Mouse (Mus musculus) CH12.LX (cell line): ENCODE results near the gene Kctd5. TPM values are rescaled to one million over a fixed set of nuclear protein-coding genes. Genes with fewer than 3 reads are reported as not detected.

Source experiments
- DNase-seq: peaks from one replicate; pipeline ENCODE4 v3.0.0-alpha.2; 2013; ENCODE audit errors: extremely low read depth
- H3K27ac ChIP-seq: 2 replicates; pipeline ENCODE4 v1.5.1; 2012; ENCODE audit warnings: low read depth, mild to moderate bottlenecking, control low read depth, moderate library complexity; ENCODE audit not compliant: insufficient read depth
- H3K27me3 ChIP-seq: replicated peaks from 2 replicates; pipeline ENCODE3; 2012; ENCODE audit warnings: inconsistent platforms
- H3K36me3 ChIP-seq, 2 experiments: replicated peaks in 1 of 2; 2 replicates each; pipeline versions ENCODE3 to v1.6.1; 2012; ENCODE audit warnings: inconsistent platforms in 1 of 2, low read length in 1 of 2, mild to moderate bottlenecking in 1 of 2, mixed read lengths in 1 of 2, moderate library complexity in 1 of 2; ENCODE audit not compliant: control insufficient read depth in 1 of 2, insufficient read depth in 1 of 2
- H3K4me1 ChIP-seq, 2 experiments: 2 replicates each; pipeline ENCODE4 v1.6.1; 2012; ENCODE audit warnings: inconsistent platforms in 1 of 2, moderate library complexity in 1 of 2; ENCODE audit not compliant: insufficient read depth in 2 of 2, control insufficient read depth in 1 of 2
- H3K4me2 ChIP-seq: 2 replicates; pipeline ENCODE4 v1.6.1; 2012; ENCODE audit warnings: low read depth, mild to moderate bottlenecking, control low read depth; ENCODE audit not compliant: poor library complexity, insufficient read depth, severe bottlenecking
- H3K4me3 ChIP-seq, 3 experiments: fragments of 150-350 bp in 1 of 3; sonication (generic) in 1 of 3; replicated peaks in 1 of 3; 2 replicates each; pipeline versions ENCODE3 to v1.5.1; 2011 to 2012; ENCODE audit warnings: low read depth in 2 of 3, low read length in 2 of 3, mild to moderate bottlenecking in 2 of 3, moderate library complexity in 2 of 3, control low read depth in 1 of 3, improper control_type of control experiment in 1 of 3, inconsistent platforms in 1 of 3, mixed read lengths in 1 of 3; ENCODE audit not compliant: poor library complexity in 1 of 3
- H3K79me2 ChIP-seq: replicated peaks from 2 replicates; pipeline ENCODE4 v1.6.1; 2012; ENCODE audit warnings: mild to moderate bottlenecking, moderate library complexity; ENCODE audit not compliant: control insufficient read depth, poor library complexity, insufficient read depth, severe bottlenecking; ENCODE audit errors: extremely low read depth
- H3K9ac ChIP-seq: 2 replicates; pipeline ENCODE4 v1.6.1; 2012; ENCODE audit warnings: low read depth, mild to moderate bottlenecking, control low read depth, moderate library complexity; ENCODE audit not compliant: insufficient read depth
- H3K9me3 ChIP-seq: replicated peaks from 2 replicates; pipeline ENCODE3; 2012; ENCODE audit warnings: low read length, inconsistent platforms, mixed read lengths
- CHD1 ChIP-seq: IDR thresholded peaks from 2 replicates; pipeline ENCODE4 v1.6.1; 2012; ENCODE audit warnings: low read depth, low read length, improper control_type of control experiment, inconsistent platforms
- CTCF ChIP-seq, 2 experiments: IDR thresholded peaks in 1 of 2; conservative IDR thresholded peaks in 1 of 2; 2 replicates each; pipeline ENCODE4 v1.5.1; 2011 to 2012; ENCODE audit warnings: low read depth in 2 of 2, low read length in 2 of 2, improper control_type of control experiment in 1 of 2, inconsistent platforms in 1 of 2, mild to moderate bottlenecking in 1 of 2, moderate library complexity in 1 of 2
- ELF1 ChIP-seq: IDR thresholded peaks from 2 replicates; pipeline ENCODE4 v1.6.1; 2014; ENCODE audit warnings: low read depth, mild to moderate bottlenecking, inconsistent platforms, low read length, improper control_type of control experiment
- GABPA ChIP-seq: IDR thresholded peaks from 2 replicates; pipeline ENCODE4 v1.6.1; 2012; ENCODE audit warnings: low read depth, low read length, improper control_type of control experiment, inconsistent platforms; ENCODE audit not compliant: insufficient replicate concordance
- IRF4 ChIP-seq: IDR thresholded peaks from 2 replicates; pipeline ENCODE4 v1.6.1; 2014; ENCODE audit warnings: low read depth, mild to moderate bottlenecking, inconsistent platforms, low read length, improper control_type of control experiment
- JUND ChIP-seq: conservative IDR thresholded peaks from 2 replicates; pipeline ENCODE4 v1.6.1; 2011; ENCODE audit warnings: low read depth, low read length, improper control_type of control experiment
- KAT2A ChIP-seq: IDR thresholded peaks from 2 replicates; pipeline ENCODE4 v1.6.1; 2012; ENCODE audit warnings: low read length, improper control_type of control experiment, inconsistent platforms; ENCODE audit not compliant: insufficient replicate concordance
- MAX ChIP-seq: IDR thresholded peaks from 2 replicates; pipeline ENCODE4 v1.6.1; 2011; ENCODE audit warnings: low read length, improper control_type of control experiment
- MAZ ChIP-seq: IDR thresholded peaks from 2 replicates; pipeline ENCODE4 v1.6.1; 2012; ENCODE audit warnings: low read depth, mild to moderate bottlenecking, inconsistent platforms, low read length, improper control_type of control experiment, moderate library complexity
- MXI1 ChIP-seq: IDR thresholded peaks from 2 replicates; pipeline ENCODE4 v1.6.1; 2011; ENCODE audit warnings: mild to moderate bottlenecking, low read depth, low read length, improper control_type of control experiment
- NRF1 ChIP-seq: IDR thresholded peaks from 2 replicates; pipeline ENCODE4 v1.6.1; 2014; ENCODE audit warnings: low read depth, mild to moderate bottlenecking, inconsistent platforms, low read length, improper control_type of control experiment, moderate library complexity
- RCOR1 ChIP-seq: conservative IDR thresholded peaks from 2 replicates; pipeline ENCODE4 v1.6.1; 2012; ENCODE audit warnings: low read depth, mild to moderate bottlenecking, inconsistent platforms, low read length, improper control_type of control experiment
- SIN3A ChIP-seq: IDR thresholded peaks from 2 replicates; pipeline ENCODE4 v1.6.1; 2012; ENCODE audit warnings: low read length, improper control_type of control experiment, inconsistent platforms
- SMC3 ChIP-seq: IDR thresholded peaks from 2 replicates; pipeline ENCODE4 v1.6.1; 2011; ENCODE audit warnings: low read depth, low read length, improper control_type of control experiment
- TBP ChIP-seq: conservative IDR thresholded peaks from 2 replicates; pipeline ENCODE4 v1.6.1; 2011; ENCODE audit warnings: low read depth, low read length, improper control_type of control experiment
- TCF12 ChIP-seq: IDR thresholded peaks from 2 replicates; pipeline ENCODE4 v1.6.1; 2014; ENCODE audit warnings: low read depth, mild to moderate bottlenecking, inconsistent platforms, low read length, improper control_type of control experiment
- UBTF ChIP-seq: IDR thresholded peaks from 2 replicates; pipeline ENCODE4 v1.6.1; 2012; ENCODE audit warnings: low read depth, mild to moderate bottlenecking, inconsistent platforms, low read length, improper control_type of control experiment, moderate library complexity
- USF1 ChIP-seq: IDR thresholded peaks from 2 replicates; pipeline ENCODE4 v1.6.1; 2014; ENCODE audit warnings: low read depth, mild to moderate bottlenecking, inconsistent platforms, low read length, improper control_type of control experiment
- USF2 ChIP-seq: conservative IDR thresholded peaks from 2 replicates; pipeline ENCODE4 v1.6.1; 2011; ENCODE audit warnings: low read depth, low read length, improper control_type of control experiment
- ZC3H11A ChIP-seq: IDR thresholded peaks from 2 replicates; pipeline ENCODE4 v1.6.1; 2012; ENCODE audit warnings: low read depth, mild to moderate bottlenecking, inconsistent platforms, low read length, improper control_type of control experiment
- ZNF384 ChIP-seq: IDR thresholded peaks from 2 replicates; pipeline ENCODE4 v1.6.1; 2012; ENCODE audit warnings: low read depth, low read length, improper control_type of control experiment, inconsistent platforms
- dilution Hi-C: fragments of 300-500 bp; cut with MboI; formaldehyde crosslinking; loops from 2 replicates; pipeline ENCODE4 v1.14.3; 2020; ENCODE audit warnings: low sequenced_read_pairs; ENCODE audit not compliant: extremely low pct_unique_long_range_greater_than_20kb, extremely low pct_ligation_motif_present
- in situ Hi-C: fragments of 300-500 bp; cut with MboI; formaldehyde crosslinking; loops from 3 replicates; pipeline ENCODE4 v1.14.3; 2019; ENCODE audit warnings: low sequenced_read_pairs, low pct_ligation_motif_present, low pct_unique_long_range_greater_than_20kb, mixed read lengths
- polyA plus RNA-seq: library from polyadenylated mRNA; unstranded; fragments of >175 nt; gene quantifications from 2 replicates; pipeline ENCODE4 v1.2.1, GENCODE M21; 2012; ENCODE audit warnings: low read depth; ENCODE audit not compliant: insufficient read length
- total RNA-seq, 2 experiments: library from RNA; depleted of rRNA; stranded (reverse); fragments of 300-350 nt in 1 of 2; fragments of >200 nt in 1 of 2; gene quantifications; 2 replicates each; pipeline ENCODE4 v1.2.3; 2012 to 2014

The Kctd5 gene
- total and polyA plus RNA-seq, 3 experiments: 30.1 to 51.1 (median 44.3) TPM

DNA sequence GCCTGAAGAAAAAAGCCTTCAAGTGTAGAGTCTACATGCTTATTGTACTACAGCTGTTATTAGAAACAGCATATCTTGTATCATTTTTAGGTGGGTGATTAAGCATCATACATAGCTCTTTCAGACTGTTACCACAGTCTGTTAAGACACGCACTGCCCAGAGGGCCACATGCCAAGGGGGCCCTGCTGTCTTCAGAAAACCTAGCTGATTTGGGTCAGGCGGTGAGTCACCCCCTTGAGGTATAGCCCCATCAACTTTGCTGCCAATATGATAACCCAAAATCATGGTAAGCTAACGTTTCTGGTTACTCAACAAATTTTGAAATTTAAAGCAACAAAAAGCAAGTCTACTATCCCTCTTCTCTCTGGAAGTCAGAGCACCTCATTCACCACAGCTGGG, 46.2 kb upstream of the Kctd5 start:
- dilution Hi-C loops: no loop called here
- Histone ChIP-seq H3K27me3 (no peaks in the 10 kb centered on the region), H3K9me3 (peaks cover 2% of the 10 kb centered on the region), H3K4me1 (peaks cover under 1 to 2% of the 10 kb centered on the region in 2 experiments; a peak in 3 of 4 replicates), H3K79me2 (peaks cover 19% of the 10 kb centered on the region; the same call in 1 of the 2 replicates), H3K4me3 (no peak overlapping the region), H3K36me3 (peaks cover 0 to 10% of the 10 kb centered on the region in 2 experiments), H3K9ac (no peak overlapping the region), H3K27ac (no peak overlapping the region), H3K4me2 (no peak overlapping the region)
- DNase-seq: no peak
- in situ Hi-C loops: no loop called here
- TF ChIP-seq GABPA: no peak
- TF ChIP-seq JUND: no peak
- TF ChIP-seq MXI1: no peak
- no peak for TF ChIP-seq KAT2A
- TF ChIP-seq ZNF384: no peak

DNA sequence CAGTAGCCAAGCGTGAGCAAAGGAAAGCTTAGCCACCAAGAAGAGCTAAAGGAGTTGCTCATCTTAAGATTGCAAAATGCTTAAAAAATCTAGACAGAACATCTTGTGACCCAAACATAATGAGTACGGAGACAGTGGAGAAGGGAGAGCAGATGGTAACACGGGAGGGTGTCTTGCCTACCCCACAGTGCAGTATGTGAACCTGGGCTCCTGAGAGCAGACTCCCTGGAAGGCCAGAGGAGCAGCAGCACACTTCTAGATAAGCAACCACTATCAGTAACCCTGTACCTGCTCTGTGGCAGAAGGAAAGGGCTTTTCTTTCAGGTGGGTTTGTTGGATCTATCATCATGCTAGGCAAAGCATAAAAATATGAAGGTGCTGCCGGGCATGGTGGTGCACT, 39.7 kb upstream of the Kctd5 start:
- Histone ChIP-seq H3K4me1 (peaks cover 0 to 20% of the 10 kb centered on the region in 2 experiments; a peak in 2 of 4 replicates), H3K9ac (no peak overlapping the region), H3K9me3 (no peaks in the 10 kb centered on the region), H3K27ac (no peak overlapping the region), H3K27me3 (no peaks in the 10 kb centered on the region), H3K4me2 (no peak overlapping the region), H3K4me3 (no peak overlapping the region), H3K79me2 (peaks cover 4% of the 10 kb centered on the region; the same call in 1 of the 2 replicates), H3K36me3 (peaks cover 8 to 27% of the 10 kb centered on the region in 2 experiments)
- in situ Hi-C loops: no loop called here
- TF ChIP-seq USF2: no peak
- TF ChIP-seq UBTF: no peak
- TF ChIP-seq KAT2A: no peak
- TF ChIP-seq MXI1: no peak
- no peak for TF ChIP-seq ZC3H11A
- TF ChIP-seq GABPA: no peak
- TF ChIP-seq CHD1: no peak
- TF ChIP-seq RCOR1: no peak
- no peak for TF ChIP-seq TBP
- TF ChIP-seq MAZ: no peak
- no peak for TF ChIP-seq NRF1
- no peak for TF ChIP-seq USF1
- no peak for TF ChIP-seq SMC3
- no peak for TF ChIP-seq TCF12
- no peak for TF ChIP-seq IRF4
- TF ChIP-seq ELF1: no peak
- no peak for TF ChIP-seq CTCF (conservative IDR thresholded peaks at IDR 0.05 in 1 of 2, IDR thresholded peaks at IDR 0.05 in 1 of 2; ENCODE audit: low read depth in 2 of 2, low read length in 2 of 2)
- no peak for TF ChIP-seq MAX
- TF ChIP-seq SIN3A: no peak
- no peak for DNase-seq
- dilution Hi-C loops: no loop called here
